Mouse (Mus musculus) G1E (cell line): ENCODE measurements at regions not wholly inside any gene's neighbourhood (a gene's known extent, or its start where the extent isn't known, plus 50 kb on each side); places are given as distances from the start of the nearest gene placed in this dataset.
"Not testable (repeated sequence)": the region's sequence is repeated elsewhere in the genome, so short reads cannot be mapped to it uniquely, and the experiment has no call there.

Source experiments
- ATAC-seq: 2 replicates; pipeline ENCODE4 v1.8.0; 2016; ENCODE audit warnings: mild to moderate bottlenecking; ENCODE audit not compliant: insufficient number of reproducible peaks, poor library complexity, low FRiP score, severe bottlenecking; ENCODE audit errors: extremely low read depth
- DNase-seq: peaks from one replicate; pipeline ENCODE4 v3.0.0; 2012; ENCODE audit warnings: low spot score
- H3K27me3 ChIP-seq: 2 replicates; pipeline ENCODE4 v1.6.1; 2012; ENCODE audit warnings: mild to moderate bottlenecking, low read length, inconsistent platforms; ENCODE audit not compliant: insufficient read depth
- H3K36me3 ChIP-seq: replicated peaks from 2 replicates; pipeline ENCODE3; 2012; ENCODE audit warnings: mild to moderate bottlenecking, inconsistent platforms
- H3K4me1 ChIP-seq: 2 replicates; pipeline ENCODE4 v1.6.1; 2012; ENCODE audit warnings: low read depth, low read length, inconsistent platforms, mixed read lengths; ENCODE audit not compliant: insufficient read depth
- H3K4me3 ChIP-seq: 2 replicates; pipeline ENCODE4 v1.5.1; 2012; ENCODE audit warnings: low read depth, mild to moderate bottlenecking, inconsistent platforms, low read length, moderate library complexity, mixed read lengths
- H3K9me3 ChIP-seq: replicated peaks from 2 replicates; pipeline ENCODE4 v1.6.1; 2012; ENCODE audit warnings: inconsistent platforms
- CTCF ChIP-seq: IDR thresholded peaks from 2 replicates; pipeline ENCODE4 v1.5.1; 2012; ENCODE audit warnings: low read depth, low read length, inconsistent platforms, mixed read lengths
- GATA1 ChIP-seq: IDR thresholded peaks from 2 replicates; pipeline ENCODE4 v1.6.1; 2012; ENCODE audit warnings: borderline replicate concordance, low read length, inconsistent platforms, mixed read lengths
- GATA2 ChIP-seq: IDR thresholded peaks from 2 replicates; pipeline ENCODE4 v1.6.1; 2012; ENCODE audit warnings: low read depth, low read length, inconsistent platforms, borderline replicate concordance
- POLR2AphosphoS5 ChIP-seq: IDR thresholded peaks from 2 replicates; pipeline ENCODE4 v1.6.1; 2012; ENCODE audit warnings: low read depth, low read length, inconsistent platforms; ENCODE audit not compliant: insufficient replicate concordance
- TAL1 ChIP-seq: conservative IDR thresholded peaks from 2 replicates; pipeline ENCODE4 v1.6.1; 2012; ENCODE audit warnings: low read depth, low read length, inconsistent platforms, mixed read lengths

GRCm38 (mm10) chr13:3341416-3341815 is 196.4 kb upstream of the Gdi2 start:
- TF ChIP-seq POLR2AphosphoS5: no peak
- TF ChIP-seq TAL1: no peak
- no peak for TF ChIP-seq GATA2
- TF ChIP-seq CTCF: no peak
- no peak for TF ChIP-seq GATA1
- Histone ChIP-seq H3K4me1 (no peaks in the 10 kb centered on the region), H3K9me3 (peaks cover 15% of the 10 kb centered on the region), H3K4me3 (no peak overlapping the region), H3K36me3 (no peaks in the 10 kb centered on the region), H3K27me3 (no peaks in the 10 kb centered on the region; the same call in 1 of the 2 replicates)
- ATAC-seq: no peak
- no peak for DNase-seq

GRCm38 (mm10) chr13:3343611-3344010 is 194.3 kb upstream of the Gdi2 start:
- no peaks in the 10 kb centered on the region for H3K4me1 ChIP-seq
- no peak for TF ChIP-seq CTCF
- TF ChIP-seq POLR2AphosphoS5: no peak
- TF ChIP-seq GATA1: no peak
- TF ChIP-seq GATA2: no peak
- no peak for TF ChIP-seq TAL1
- H3K9me3 ChIP-seq: peaks cover 7% of the 10 kb centered on the region
- H3K27me3 ChIP-seq: no peaks in the 10 kb centered on the region; the same call in 1 of the 2 replicates
- ATAC-seq (no peak), DNase-seq (no peak)
- H3K4me3 ChIP-seq: no peak overlapping the region
- no peaks in the 10 kb centered on the region for H3K36me3 ChIP-seq

- H3K4me1 ChIP-seq, H3K27me3 ChIP-seq, ATAC-seq, H3K36me3 ChIP-seq, DNase-seq, H3K4me3 ChIP-seq: not testable (repeated sequence)
- peaks cover 16% of the 10 kb centered on the region; the same call in 1 of the 2 replicates for H3K9me3 ChIP-seq
Measured at GRCm38 (mm10) chr13:3354912-3355311, 183.0 kb upstream of the Gdi2 start.

- Histone ChIP-seq H3K4me1 (no peaks in the 10 kb centered on the region), H3K27me3 (peaks cover 14% of the 10 kb centered on the region; the same call in 1 of the 2 replicates), H3K9me3 (peaks cover 25% of the 10 kb centered on the region), H3K4me3 (no peak overlapping the region), H3K36me3 (no peaks in the 10 kb centered on the region)
- no peak for DNase-seq
- TF ChIP-seq TAL1 (no peak), GATA1 (no peak), CTCF (no peak)
- ATAC-seq: no peak
Measured at GRCm38 (mm10) chr13:3358079-3358608, 179.7 kb upstream of the Gdi2 start.

- no peaks in the 10 kb centered on the region for H3K4me1 ChIP-seq
- peaks cover 14% of the 10 kb centered on the region; the same call in 1 of the 2 replicates for H3K27me3 ChIP-seq
- H3K9me3 ChIP-seq: peaks cover 25% of the 10 kb centered on the region
- no peaks in the 10 kb centered on the region for H3K36me3 ChIP-seq
- no peak for DNase-seq
- ATAC-seq: no peak
- no peak overlapping the region for H3K4me3 ChIP-seq
- TF ChIP-seq GATA2: no peak
- no peak for TF ChIP-seq POLR2AphosphoS5
- no peak for TF ChIP-seq CTCF
- TF ChIP-seq GATA1: no peak
- no peak for TF ChIP-seq TAL1
Measured at GRCm38 (mm10) chr13:3358996-3359750, 178.7 kb upstream of the Gdi2 start.

DNA sequence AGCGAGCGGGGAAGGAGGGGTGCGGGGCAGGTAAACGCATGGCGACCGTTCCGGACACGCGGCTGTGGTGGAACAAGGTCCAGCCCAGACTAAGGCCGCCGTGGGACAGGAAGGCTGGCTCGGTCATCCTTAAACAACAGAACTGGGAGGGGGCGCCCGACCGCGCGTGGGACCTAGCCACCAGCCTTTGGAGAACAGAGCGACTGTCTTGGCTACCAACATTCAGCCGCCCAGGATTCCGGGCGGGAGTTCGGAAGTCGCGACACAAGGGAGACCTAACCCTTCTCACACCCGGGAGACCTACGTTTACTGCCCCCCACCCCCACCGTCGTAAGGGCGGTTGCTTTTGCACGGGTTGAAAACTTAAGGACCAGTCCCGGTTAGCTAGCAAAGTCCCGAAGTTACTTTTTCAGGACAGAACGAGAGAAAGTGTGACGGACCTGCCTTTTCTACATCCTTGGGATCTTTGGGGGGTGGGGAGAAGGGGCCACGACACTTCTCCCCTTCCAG is 178.1 kb upstream of the Gdi2 start:
- not testable (repeated sequence) for DNase-seq, H3K4me3 ChIP-seq, H3K36me3 ChIP-seq, H3K4me1 ChIP-seq, ATAC-seq
- Histone ChIP-seq H3K9me3 (peaks cover 25% of the 10 kb centered on the region), H3K27me3 (peaks cover 14% of the 10 kb centered on the region; the same call in 1 of the 2 replicates)
